Mouse (Mus musculus) embryo, embryonic 11 days (tissue): ENCODE measurements around the gene E130311K13Rik.

Source experiments
- DNase-seq: peaks from one replicate; pipeline ENCODE4 v3.0.0-alpha.2; 2015

Gene E130311K13Rik

DNA sequence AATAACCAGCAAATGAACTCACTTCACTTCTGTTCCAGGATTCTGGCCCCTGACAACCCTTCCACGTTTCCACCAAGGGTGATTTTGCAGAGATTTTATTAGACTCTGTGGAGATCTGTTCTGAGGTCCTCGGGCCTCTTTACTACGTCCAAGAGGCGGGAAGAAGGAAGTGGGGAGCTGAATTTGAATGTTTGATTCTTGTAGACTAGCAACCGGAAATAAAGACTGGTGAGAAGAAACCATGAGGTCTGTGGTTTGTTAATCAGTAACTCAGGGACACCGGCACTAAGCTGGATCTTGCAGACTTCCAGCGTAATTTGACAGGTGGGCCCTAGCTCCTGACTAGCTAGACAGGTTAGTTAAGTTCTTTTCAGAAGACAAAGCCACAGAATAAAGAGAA is 35.6 kb downstream of the E130311K13Rik start:
- no peak for DNase-seq

DNA sequence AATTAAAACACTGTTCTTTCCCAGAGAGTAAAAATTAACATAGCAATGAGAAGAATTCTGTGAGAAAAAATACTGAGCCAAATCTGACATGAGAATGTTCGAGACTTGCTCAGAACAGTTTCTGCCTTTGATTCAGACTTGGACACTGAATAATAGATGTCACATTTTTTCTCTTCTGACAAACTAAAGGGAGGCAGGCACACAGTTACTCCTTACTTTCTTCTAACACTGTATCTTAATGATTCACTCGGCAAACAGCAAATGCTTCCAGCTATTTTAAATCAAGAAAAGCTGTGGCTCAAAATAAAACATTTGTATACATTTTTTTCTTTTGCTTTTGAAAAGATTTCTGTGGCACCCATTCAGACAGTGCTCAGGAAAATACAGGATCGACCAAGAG is 37.1 kb downstream of the E130311K13Rik start:
- no peak for DNase-seq

DNA sequence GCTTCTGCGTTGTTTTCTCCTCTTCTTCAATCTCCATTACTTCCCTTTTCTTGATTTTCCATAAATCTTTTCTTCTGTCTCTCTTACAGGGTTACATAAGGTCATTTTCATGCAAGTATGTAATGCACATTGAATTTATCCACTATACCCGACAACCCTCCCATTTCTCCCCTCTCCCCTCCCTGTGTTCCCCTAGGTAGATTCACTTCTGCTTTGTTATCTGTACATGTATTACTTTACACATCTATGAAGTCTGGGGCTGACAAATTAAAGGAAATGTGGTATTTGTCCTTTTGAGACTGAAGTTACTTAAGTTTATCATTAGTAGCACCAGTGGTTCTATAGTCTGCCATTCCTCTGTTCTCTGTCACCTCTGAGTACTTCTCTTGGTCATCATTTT is 48.2 kb downstream of the E130311K13Rik start:
- no peak for DNase-seq

DNA sequence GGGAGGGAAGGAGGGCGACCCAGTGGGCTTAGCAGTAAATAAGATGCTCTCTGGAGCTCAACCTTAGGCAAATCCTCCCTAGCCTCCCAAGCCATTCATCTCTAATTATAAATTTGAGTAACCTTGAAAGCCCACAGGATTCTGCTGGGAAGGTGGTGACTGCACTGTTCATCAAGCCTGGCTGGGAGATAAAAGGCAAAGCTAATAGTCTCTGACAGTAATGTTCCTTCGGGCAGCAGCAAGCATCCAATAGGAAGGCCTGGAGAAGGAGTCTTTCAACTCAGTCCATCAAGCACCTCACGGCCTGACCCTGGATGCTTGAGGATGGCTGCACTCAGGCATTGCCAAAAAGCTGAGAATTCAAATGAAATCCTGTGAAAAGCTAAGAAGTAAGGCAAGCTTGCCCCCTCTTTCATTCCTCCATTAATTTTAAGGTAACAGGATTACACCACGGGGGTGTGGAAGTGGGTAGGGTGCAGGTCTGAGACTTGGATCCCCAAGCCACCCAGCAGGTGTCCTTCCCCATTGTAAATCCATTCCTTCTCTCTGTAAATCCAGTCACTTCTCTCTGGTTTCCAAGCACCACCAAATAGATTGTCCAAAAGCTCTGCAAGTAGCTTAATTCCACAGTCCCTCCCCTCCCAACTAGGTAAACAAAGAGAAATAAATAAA is 50.1 kb downstream of the E130311K13Rik start:
- DNase-seq: peak; percentile 47

DNA sequence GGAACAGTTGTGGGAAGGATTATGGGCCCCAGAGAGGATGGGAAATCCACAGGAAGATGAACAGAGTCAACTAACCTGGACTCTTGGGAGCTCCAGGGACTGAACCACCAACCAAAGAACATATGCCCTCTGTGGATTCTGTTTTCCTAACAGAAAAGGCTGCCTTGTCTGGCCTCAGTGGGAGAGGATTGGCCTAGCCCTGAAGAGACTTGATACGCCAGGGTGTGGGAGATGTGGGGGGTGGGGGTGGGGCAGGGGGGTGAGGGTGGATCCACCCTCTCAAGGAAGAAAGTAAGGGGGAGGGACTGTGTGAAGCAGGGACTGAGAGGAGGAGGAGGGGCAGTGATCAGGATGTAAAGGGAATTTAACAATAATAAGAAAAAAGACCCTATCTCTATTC is 56.5 kb downstream of the E130311K13Rik start:
- no peak for DNase-seq

DNA sequence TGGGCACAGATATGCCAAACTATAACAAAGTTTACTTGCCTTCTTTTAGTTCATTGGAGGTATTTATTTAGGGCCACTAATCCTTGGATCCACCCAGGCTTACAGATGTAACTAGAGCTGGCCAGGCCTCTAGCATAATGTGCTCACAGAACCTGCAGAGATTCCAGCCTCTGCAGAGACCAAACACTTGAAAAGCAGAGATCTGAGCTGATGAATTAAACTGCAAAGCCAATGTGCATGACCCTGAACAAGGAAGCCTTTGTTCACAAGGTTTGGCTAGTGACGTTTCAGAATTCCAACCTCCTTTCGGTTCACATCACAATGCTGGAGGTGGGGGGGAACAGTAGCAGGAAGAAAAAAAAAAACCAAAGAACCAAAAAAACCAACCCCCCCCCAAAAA is 58.0 kb downstream of the E130311K13Rik start:
- peak; percentile 66 for DNase-seq

DNA sequence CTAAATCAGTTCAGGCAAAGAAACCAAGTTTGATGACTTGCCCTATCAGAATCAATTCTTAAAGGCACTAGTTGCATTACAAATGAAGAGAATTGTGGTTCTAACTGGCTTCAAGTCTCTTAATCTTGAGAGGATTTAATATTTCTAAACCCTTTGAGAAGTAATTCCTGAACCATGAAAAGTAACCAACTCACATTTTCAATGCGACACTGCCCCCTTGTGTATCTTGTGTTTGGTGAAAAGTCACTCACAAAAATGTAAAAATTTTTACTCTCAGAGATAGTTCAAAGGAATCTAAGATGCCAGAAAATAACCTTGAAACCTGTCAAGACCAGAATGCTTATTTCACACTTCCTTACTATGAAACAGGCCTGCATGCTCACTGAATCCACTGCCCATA is 61.0 kb downstream of the E130311K13Rik start:
- peak; percentile 71 for DNase-seq

DNA sequence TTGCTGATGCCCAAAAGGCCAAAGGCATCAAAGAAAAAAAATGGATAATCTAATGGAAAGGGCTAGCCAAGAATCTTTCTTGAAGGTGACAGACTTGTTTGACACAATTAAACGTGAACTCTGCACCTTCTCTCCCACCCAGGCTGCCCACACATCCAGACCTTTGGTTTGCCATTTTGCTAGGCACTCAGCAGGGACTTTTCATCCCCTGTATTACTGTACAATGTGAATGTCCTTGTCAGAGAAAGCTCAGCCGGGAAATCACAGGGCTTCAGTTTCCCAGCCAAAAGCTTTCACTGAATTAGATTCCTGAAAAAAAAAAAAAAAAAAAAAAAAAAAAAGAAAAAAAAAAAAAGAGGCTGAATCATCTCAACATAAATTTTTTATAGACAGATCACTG is 64.2 kb downstream of the E130311K13Rik start:
- DNase-seq: no peak
